Mouse (Mus musculus): ENCODE data around the gene Zfp345. TPM values are rescaled to one million over a fixed set of nuclear protein-coding genes. Genes with fewer than 3 reads are reported as not detected.
A peak's percentile ranks its signal among the peaks of the same experiment; 100 is the strongest.
"Not testable (repeated sequence)": the region's sequence is repeated elsewhere in the genome, so short reads cannot be mapped to it uniquely, and the experiment has no call there.

The Zfp345 gene
- 0.07 and 0.08 TPM in 2 replicates for polyA plus RNA-seq (2014; fragmentation: Nextera tagmentation; extraction: Ambion mirVana)

DNA sequence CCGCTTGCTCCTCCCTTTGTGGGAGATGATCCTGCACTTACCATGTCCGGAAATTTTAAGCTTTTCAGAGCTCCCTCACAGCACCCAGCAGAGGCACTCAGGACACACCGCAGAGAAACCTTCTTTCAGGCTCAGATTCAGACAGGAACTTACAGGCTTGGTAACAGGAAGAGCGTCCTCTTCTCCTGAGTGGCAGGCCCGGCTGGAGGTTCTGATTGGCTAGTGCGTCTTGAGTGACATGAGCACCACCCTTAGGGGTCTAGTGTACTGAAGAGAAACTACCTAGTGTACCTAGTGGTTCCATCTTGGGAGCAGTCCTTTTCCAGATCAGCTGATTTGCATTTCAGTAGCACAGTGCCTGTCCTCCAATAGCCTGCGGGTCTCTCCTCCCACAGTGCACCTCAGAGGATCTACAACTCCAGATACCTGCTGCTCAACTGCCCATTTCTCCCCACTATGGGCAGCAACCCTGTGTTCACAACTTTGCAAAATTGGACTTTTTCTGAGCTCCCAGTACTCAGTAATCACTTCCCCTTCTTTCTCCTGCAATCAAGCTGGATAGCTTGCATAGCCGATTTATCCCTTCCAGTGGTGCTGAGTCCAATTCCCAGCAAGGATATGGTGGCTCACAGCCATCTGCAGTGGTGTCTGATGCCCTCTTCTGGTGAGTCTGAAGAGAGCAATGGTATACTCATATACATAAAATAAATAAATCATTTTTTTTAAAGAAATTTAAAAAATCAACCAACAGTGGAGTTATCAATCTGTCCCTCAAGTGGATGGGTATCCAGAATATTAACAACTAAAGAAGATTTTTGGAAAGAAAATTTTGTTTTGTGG, at the start of gene Zfp345:
Zfp345 (minus strand) TSS at position 153 of the 840 bp plus-strand sequence.
- H3K9ac ChIP-seq (ENCODE audit: low read length); H3K9me3 ChIP-seq (ENCODE audit: control insufficient read depth, low read length); H3K4me1 ChIP-seq (ENCODE audit: control insufficient read depth in 2 of 2, insufficient read depth in 2 of 2, low read length in 2 of 2); H3K4me2 ChIP-seq (ENCODE audit: low read length); H3K27me3 ChIP-seq (ENCODE audit: control insufficient read depth, insufficient read depth, low read length); ATAC-seq (ENCODE audit: insufficient number of reproducible peaks, insufficient read depth, low FRiP score, low read depth); H3K4me3 ChIP-seq (ENCODE audit: control insufficient read depth in 1 of 2, insufficient read depth in 1 of 2, low read depth in 1 of 2, low read length in 2 of 2); H3K27ac ChIP-seq (replicated peaks in 1 of 2; ENCODE audit: control insufficient read depth in 1 of 2, insufficient read depth in 1 of 2, low read depth in 2 of 2, low read length in 2 of 2); H3K36me3 ChIP-seq (ENCODE audit: control insufficient read depth, insufficient read depth, low read length): not testable (repeated sequence)
- WGBS: 55% methylated on average over 8 of the region's 8 CpGs

GRCm38 (mm10) chr2:150525703-150526207, 40.9 kb upstream of the Zfp345 start:
- peak overlapping the region; percentile 85 for H3K4me2 ChIP-seq (ENCODE audit: low read length)
- 2% methylated on average over 42 of the region's 42 CpGs for WGBS
- H3K9ac ChIP-seq (ENCODE audit: low read length): peak overlapping the region; percentile 66
- peak overlapping the region; percentile 26 to 44 for H3K4me3 ChIP-seq (ENCODE audit: control insufficient read depth in 1 of 2, insufficient read depth in 1 of 2, low read depth in 1 of 2, low read length in 2 of 2)
- no peaks in the 10 kb centered on the region for H3K9me3 ChIP-seq (ENCODE audit: control insufficient read depth, low read length)
- H3K27ac ChIP-seq (replicated peaks in 1 of 2; ENCODE audit: control insufficient read depth in 1 of 2, insufficient read depth in 1 of 2, low read depth in 2 of 2, low read length in 2 of 2): no peak overlapping the region
- no peak; the same call in 1 of the 2 replicates for ATAC-seq (ENCODE audit: insufficient number of reproducible peaks, insufficient read depth, low FRiP score, low read depth)
- H3K4me1 ChIP-seq (ENCODE audit: control insufficient read depth in 2 of 2, insufficient read depth in 2 of 2, low read length in 2 of 2): peaks cover 0 to 2% of the 10 kb centered on the region in 2 experiments; a peak in 1 of 4 replicates
- no peaks in the 10 kb centered on the region for H3K36me3 ChIP-seq (ENCODE audit: control insufficient read depth, insufficient read depth, low read length)
- peaks cover 7% of the 10 kb centered on the region; the same call in 1 of the 2 replicates for H3K27me3 ChIP-seq (ENCODE audit: control insufficient read depth, insufficient read depth, low read length)

DNA sequence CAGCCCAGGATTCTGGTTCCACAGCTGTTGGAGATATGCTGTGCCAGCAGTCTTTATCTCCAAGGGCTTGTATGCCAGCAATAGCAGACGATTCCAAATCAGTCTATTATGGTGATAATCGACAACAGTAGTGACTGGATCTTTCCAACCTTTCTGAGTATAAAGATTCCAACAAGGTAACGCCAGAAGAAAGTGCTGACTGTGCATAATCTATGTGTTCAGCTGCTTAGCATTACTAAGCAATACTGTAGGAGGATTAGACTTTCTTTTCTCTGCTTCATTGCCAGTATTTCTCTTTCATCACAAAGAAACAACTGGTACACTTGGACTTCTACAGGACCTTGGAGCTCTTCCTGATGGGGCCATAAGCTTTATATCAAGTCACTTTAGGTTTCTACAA, 27.9 kb upstream of the Zfp345 start:
- H3K4me3 ChIP-seq (ENCODE audit: control insufficient read depth in 1 of 2, insufficient read depth in 1 of 2, low read depth in 1 of 2, low read length in 2 of 2): no peak overlapping the region
- no peaks in the 10 kb centered on the region for H3K27me3 ChIP-seq (ENCODE audit: control insufficient read depth, insufficient read depth, low read length)
- no peak overlapping the region for H3K27ac ChIP-seq (replicated peaks in 1 of 2; ENCODE audit: control insufficient read depth in 1 of 2, insufficient read depth in 1 of 2, low read depth in 2 of 2, low read length in 2 of 2)
- no peaks in the 10 kb centered on the region for H3K36me3 ChIP-seq (ENCODE audit: control insufficient read depth, insufficient read depth, low read length)
- no peaks in the 10 kb centered on the region for H3K9me3 ChIP-seq (ENCODE audit: control insufficient read depth, low read length)
- H3K9ac ChIP-seq (ENCODE audit: low read length): no peak overlapping the region
- H3K4me1 ChIP-seq (ENCODE audit: control insufficient read depth in 2 of 2, insufficient read depth in 2 of 2, low read length in 2 of 2): no peaks in the 10 kb centered on the region
- WGBS: 66% methylated on average over 3 of the region's 3 CpGs
- ATAC-seq (ENCODE audit: insufficient number of reproducible peaks, insufficient read depth, low FRiP score, low read depth): no peak
- no peak overlapping the region for H3K4me2 ChIP-seq (ENCODE audit: low read length)

DNA sequence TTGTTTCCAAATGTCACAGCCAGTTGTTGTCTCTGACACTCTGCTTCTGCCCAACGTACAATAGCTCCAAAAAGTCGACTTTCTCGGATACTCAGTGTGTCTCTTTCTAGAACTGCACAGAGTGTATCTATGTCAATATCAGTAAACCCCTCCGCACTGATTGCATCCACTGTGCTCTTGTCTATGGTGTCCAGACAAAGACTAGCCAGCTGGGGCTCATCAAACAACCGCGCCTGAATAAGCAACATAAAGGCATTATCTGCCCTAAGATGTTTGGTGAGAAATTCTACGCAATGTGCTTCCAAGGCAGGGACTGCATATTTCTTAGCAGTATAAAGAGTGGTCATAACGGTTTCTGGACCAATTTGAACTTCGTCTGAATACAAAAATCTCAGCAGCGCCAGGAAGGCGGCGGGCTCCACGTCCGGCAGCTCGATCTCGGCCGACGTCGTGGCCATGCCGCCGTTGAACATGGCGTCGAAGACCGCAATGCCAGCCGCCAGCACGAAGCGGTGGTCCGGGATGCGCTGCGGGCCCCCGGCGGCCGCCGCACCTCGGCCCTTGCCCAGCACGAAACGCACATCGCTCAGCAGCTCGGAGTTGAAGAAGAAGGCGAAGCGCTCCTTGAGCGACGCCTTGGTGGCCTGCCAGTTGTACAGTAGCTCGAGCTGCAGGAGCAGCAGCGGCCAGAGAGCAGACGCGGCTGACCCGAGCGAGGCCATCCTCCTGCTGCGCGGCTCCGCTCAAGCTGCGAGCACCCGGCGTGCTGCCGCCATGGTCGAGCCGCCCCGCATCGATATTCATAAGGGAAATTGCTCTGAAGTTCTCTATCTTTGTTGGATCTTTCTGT, 15.5 kb upstream of the Zfp345 start:
- peak overlapping the region; percentile 58 for H3K4me2 ChIP-seq (ENCODE audit: low read length)
- H3K27me3 ChIP-seq (ENCODE audit: control insufficient read depth, insufficient read depth, low read length); H3K9ac ChIP-seq (ENCODE audit: low read length); H3K9me3 ChIP-seq (ENCODE audit: control insufficient read depth, low read length); H3K36me3 ChIP-seq (ENCODE audit: control insufficient read depth, insufficient read depth, low read length); H3K27ac ChIP-seq (replicated peaks in 1 of 2; ENCODE audit: control insufficient read depth in 1 of 2, insufficient read depth in 1 of 2, low read depth in 2 of 2, low read length in 2 of 2); ATAC-seq (ENCODE audit: insufficient number of reproducible peaks, insufficient read depth, low FRiP score, low read depth); H3K4me1 ChIP-seq (ENCODE audit: control insufficient read depth in 2 of 2, insufficient read depth in 2 of 2, low read length in 2 of 2): not testable (repeated sequence)
- 33% methylated on average over 60 of the region's 60 CpGs for WGBS
- H3K4me3 ChIP-seq (ENCODE audit: control insufficient read depth in 1 of 2, insufficient read depth in 1 of 2, low read depth in 1 of 2, low read length in 2 of 2): peak overlapping the region; percentile 20 to 27; a peak in 3 of 4 replicates

DNA sequence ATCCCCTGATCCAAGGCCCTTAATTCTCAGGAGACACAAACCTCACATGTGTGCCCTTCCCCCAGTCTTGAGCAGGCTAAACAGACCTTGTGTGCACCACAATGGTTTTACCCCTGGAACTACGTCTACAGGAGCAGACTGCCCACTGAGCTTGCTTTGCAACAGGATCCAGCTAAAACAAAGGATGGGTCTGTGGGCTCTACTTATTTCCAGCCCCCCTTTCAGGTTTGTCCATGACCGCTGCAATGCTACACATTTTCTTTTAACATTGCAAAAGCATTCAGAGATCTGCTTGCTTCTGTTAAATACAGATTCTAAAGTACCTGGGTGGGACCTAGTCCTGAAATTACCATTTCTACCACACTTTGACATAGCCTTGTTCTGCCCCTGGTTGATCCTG, 8.1 kb upstream of the Zfp345 start:
- no peaks in the 10 kb centered on the region for H3K4me1 ChIP-seq (ENCODE audit: control insufficient read depth in 2 of 2, insufficient read depth in 2 of 2, low read length in 2 of 2)
- H3K4me2 ChIP-seq (ENCODE audit: low read length): no peak overlapping the region
- no peak overlapping the region for H3K4me3 ChIP-seq (ENCODE audit: control insufficient read depth in 1 of 2, insufficient read depth in 1 of 2, low read depth in 1 of 2, low read length in 2 of 2)
- peaks cover 8% of the 10 kb centered on the region; the same call in 1 of the 2 replicates for H3K9me3 ChIP-seq (ENCODE audit: control insufficient read depth, low read length)
- no peak overlapping the region for H3K27ac ChIP-seq (replicated peaks in 1 of 2; ENCODE audit: control insufficient read depth in 1 of 2, insufficient read depth in 1 of 2, low read depth in 2 of 2, low read length in 2 of 2)
- H3K36me3 ChIP-seq (ENCODE audit: control insufficient read depth, insufficient read depth, low read length): no peaks in the 10 kb centered on the region
- H3K9ac ChIP-seq (ENCODE audit: low read length): no peak overlapping the region
- ATAC-seq (ENCODE audit: insufficient number of reproducible peaks, insufficient read depth, low FRiP score, low read depth): no peak
- WGBS: 79% methylated on average over 2 of the region's 2 CpGs
- no peaks in the 10 kb centered on the region for H3K27me3 ChIP-seq (ENCODE audit: control insufficient read depth, insufficient read depth, low read length)

DNA sequence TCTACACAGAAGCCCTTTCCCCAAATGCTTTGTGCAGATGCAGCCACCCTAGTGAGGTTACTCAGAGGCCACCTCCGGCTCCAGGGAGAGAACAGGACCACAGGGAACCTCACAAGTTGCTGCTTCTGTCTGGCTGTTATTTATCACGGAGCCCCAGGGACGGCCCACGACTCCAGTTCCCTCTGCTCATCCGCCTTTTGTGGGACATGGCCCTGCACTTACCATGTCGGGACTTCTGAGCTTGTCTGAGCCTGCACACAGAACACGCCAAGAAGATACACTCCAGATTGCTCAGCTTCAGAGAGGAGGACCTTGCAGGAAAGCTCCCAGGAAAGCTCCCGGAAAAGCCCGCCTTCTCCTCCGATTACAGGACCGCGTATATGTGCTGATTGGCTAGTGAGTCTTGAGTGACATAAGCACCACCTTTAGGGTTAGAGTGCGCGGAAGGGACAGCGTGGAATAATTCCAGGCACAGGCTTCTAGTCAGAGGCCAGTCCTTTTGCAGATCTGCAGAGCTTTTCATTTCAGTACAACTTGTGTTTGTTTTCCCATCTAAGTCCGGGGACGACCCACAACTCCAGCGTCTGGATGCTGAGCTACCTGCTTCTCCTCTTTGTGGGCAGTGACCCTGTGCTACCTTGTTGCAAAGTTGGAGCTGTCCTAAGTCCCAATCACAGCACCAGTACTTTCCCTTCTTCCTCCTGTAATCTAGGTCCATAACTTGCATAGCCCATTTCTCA, 33.5 kb downstream of the Zfp345 start, which contains the start of gene Zfp442:
Zfp442 (minus strand) TSS at position 307 of the 740 bp plus-strand sequence.
- WGBS: under 1% methylated on average over 18 of the region's 18 CpGs
- H3K9me3 ChIP-seq (ENCODE audit: control insufficient read depth, low read length); H3K36me3 ChIP-seq (ENCODE audit: control insufficient read depth, insufficient read depth, low read length); H3K4me1 ChIP-seq (ENCODE audit: control insufficient read depth in 2 of 2, insufficient read depth in 2 of 2, low read length in 2 of 2); H3K27me3 ChIP-seq (ENCODE audit: control insufficient read depth, insufficient read depth, low read length): not testable (repeated sequence)
- peak within 1 kb of the TSS; percentile 56 for H3K4me2 ChIP-seq (ENCODE audit: low read length)
- H3K9ac ChIP-seq (ENCODE audit: low read length): peak within 1 kb of the TSS; percentile 60
- H3K4me3 ChIP-seq (ENCODE audit: control insufficient read depth in 1 of 2, insufficient read depth in 1 of 2, low read depth in 1 of 2, low read length in 2 of 2): peak within 1 kb of the TSS; percentile 47 to 64
- peak within 1 kb of the TSS; percentile 61 to 79; a peak in 3 of 4 replicates for H3K27ac ChIP-seq (replicated peaks in 1 of 2; ENCODE audit: control insufficient read depth in 1 of 2, insufficient read depth in 1 of 2, low read depth in 2 of 2, low read length in 2 of 2)
- peak; percentile 98 for ATAC-seq (ENCODE audit: insufficient number of reproducible peaks, insufficient read depth, low FRiP score, low read depth)

GRCm38 (mm10) chr2:150439084-150439483, 45.8 kb downstream of the Zfp345 start:
- H3K4me2 ChIP-seq (ENCODE audit: low read length); H3K9me3 ChIP-seq (ENCODE audit: control insufficient read depth, low read length); H3K27me3 ChIP-seq (ENCODE audit: control insufficient read depth, insufficient read depth, low read length); ATAC-seq (ENCODE audit: insufficient number of reproducible peaks, insufficient read depth, low FRiP score, low read depth); H3K27ac ChIP-seq (replicated peaks in 1 of 2; ENCODE audit: control insufficient read depth in 1 of 2, insufficient read depth in 1 of 2, low read depth in 2 of 2, low read length in 2 of 2); H3K9ac ChIP-seq (ENCODE audit: low read length); H3K36me3 ChIP-seq (ENCODE audit: control insufficient read depth, insufficient read depth, low read length); H3K4me1 ChIP-seq (ENCODE audit: control insufficient read depth in 2 of 2, insufficient read depth in 2 of 2, low read length in 2 of 2); H3K4me3 ChIP-seq (ENCODE audit: control insufficient read depth in 1 of 2, insufficient read depth in 1 of 2, low read depth in 1 of 2, low read length in 2 of 2): not testable (repeated sequence)
- 89% methylated on average over 1 of the region's 1 CpGs for WGBS

Measured in heart, embryonic 14.5 days (tissue).